Mouse (Mus musculus) lung, embryonic 15.5 days (tissue): ENCODE measurements around the gene Cd164. TPM values are rescaled to one million over a fixed set of nuclear protein-coding genes. Genes with fewer than 3 reads are reported as not detected.

Experiments used
- ATAC-seq: fragments of 200-750 bp; cut with Nextera tagmentation; 2 replicates; pipeline ENCODE4 v1.8.0; 2017; ENCODE audit warnings: moderate number of reproducible peaks, borderline replicate concordance; ENCODE audit not compliant: low FRiP score, low TSS enrichment; ENCODE audit errors: extremely low read depth
- H3K27ac ChIP-seq: fragments of 300-500 bp; sonication (generic); 2 replicates; pipeline ENCODE4 v1.5.1; 2015; ENCODE audit warnings: moderate library complexity, mild to moderate bottlenecking, inconsistent platforms
- H3K27me3 ChIP-seq: fragments of 300-500 bp; sonication (generic); 2 replicates; pipeline ENCODE4 v1.6.1; 2015; ENCODE audit warnings: inconsistent platforms
- H3K36me3 ChIP-seq: fragments of 300-500 bp; sonication (generic); 2 replicates; pipeline ENCODE4 v1.6.1; 2015; ENCODE audit warnings: inconsistent platforms
- H3K4me1 ChIP-seq: fragments of 300-500 bp; sonication (generic); 2 replicates; pipeline ENCODE4 v1.6.1; 2015; ENCODE audit warnings: inconsistent platforms
- H3K4me2 ChIP-seq: fragments of 300-500 bp; sonication (generic); 2 replicates; pipeline ENCODE4 v1.6.1; 2015; ENCODE audit warnings: inconsistent platforms, mild to moderate bottlenecking, moderate library complexity
- H3K4me3 ChIP-seq: fragments of 300-500 bp; sonication (generic); 2 replicates; pipeline ENCODE4 v1.5.1; 2015; ENCODE audit warnings: mild to moderate bottlenecking, inconsistent platforms
- H3K9ac ChIP-seq: fragments of 300-500 bp; sonication (generic); 2 replicates; pipeline ENCODE4 v1.6.1; 2015; ENCODE audit warnings: inconsistent platforms
- H3K9me3 ChIP-seq: fragments of 300-500 bp; sonication (generic); 2 replicates; pipeline ENCODE4 v1.6.1; 2016; ENCODE audit warnings: inconsistent platforms
- WGBS: fragments of 180-500 bp; shearing (Covaris S2); methylation state at CpG from one replicate; pipeline ENCODE4 v1.1.7; 2015; 5-methylcytosine and 5-hydroxymethylcytosine counted together
- polyA plus RNA-seq: library from polyadenylated mRNA; unstranded; fragments of >200 nt; fragmentation: Nextera tagmentation; extraction: Ambion mirVana; gene quantifications from 2 replicates; pipeline ENCODE4 v1.2.1, GENCODE M21; 2015

The Cd164 gene
- polyA plus RNA-seq, 1 experiment from 2014 or later: 176 TPM

DNA sequence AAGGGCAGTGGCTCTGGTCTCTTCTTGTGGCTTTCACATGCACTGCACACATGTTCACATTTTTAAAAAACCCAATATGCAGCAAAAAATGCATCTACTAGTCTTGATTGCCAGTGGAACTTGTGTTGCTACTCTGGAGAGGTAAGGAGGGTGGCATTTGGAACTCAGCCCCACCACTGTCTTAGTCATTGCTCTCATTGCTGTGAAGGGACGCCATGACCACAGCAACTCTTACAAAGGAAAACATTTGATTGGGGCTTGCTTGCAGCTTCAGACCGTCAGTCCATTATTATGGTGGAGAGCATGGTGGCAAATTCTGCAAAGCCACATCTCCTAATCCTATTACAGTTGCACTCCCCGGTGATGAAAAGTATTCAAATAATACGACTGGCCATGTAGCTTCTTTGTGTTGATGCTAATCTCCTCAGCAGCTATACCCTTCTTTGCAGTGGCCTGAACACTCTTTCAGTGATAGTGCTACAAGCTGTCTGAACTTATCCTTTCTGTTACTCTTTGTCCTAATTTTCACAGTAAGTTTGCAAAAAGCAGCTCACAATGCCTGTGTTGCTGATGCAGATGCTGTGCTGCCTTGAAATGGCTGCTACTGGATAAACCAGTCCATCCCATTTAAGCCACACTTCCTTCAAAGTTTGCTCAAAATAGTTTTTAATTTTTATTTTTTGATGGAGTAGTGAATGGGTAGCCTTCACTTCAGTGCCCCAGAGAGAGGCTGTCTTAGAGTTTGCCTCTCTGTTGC, 18.2 kb downstream of the Cd164 start:
- peaks cover 45% of the 10 kb centered on the region for H3K36me3 ChIP-seq
- H3K9ac ChIP-seq: no peak overlapping the region
- H3K4me3 ChIP-seq: no peak overlapping the region
- no peaks in the 10 kb centered on the region for H3K4me1 ChIP-seq
- H3K4me2 ChIP-seq: no peak overlapping the region
- no peaks in the 10 kb centered on the region for H3K27me3 ChIP-seq
- no peak for ATAC-seq
- H3K9me3 ChIP-seq: no peaks in the 10 kb centered on the region
- 94% methylated on average over 4 of the region's 4 CpGs for WGBS
- H3K27ac ChIP-seq: no peak overlapping the region

DNA sequence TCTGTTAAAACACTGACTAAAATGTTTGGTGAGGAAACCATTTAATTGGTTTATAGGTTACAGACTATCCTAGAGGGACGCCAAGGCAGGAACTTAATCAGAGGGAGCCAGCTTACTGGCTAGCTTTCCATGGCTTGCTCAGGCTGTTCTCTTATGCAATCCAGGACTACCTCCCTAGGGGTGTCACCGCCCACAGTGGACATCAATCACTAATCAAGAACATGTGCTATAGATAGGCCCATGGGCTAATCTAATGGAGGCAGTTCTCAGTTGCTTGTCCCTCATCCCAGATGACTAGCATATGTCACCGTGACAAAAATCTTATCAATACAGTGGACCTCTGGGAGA, 18.7 kb downstream of the Cd164 start:
- no peak for ATAC-seq
- Histone ChIP-seq H3K36me3 (peaks cover 41% of the 10 kb centered on the region), H3K9me3 (no peaks in the 10 kb centered on the region), H3K4me1 (no peaks in the 10 kb centered on the region), H3K27ac (no peak overlapping the region), H3K4me2 (no peak overlapping the region), H3K4me3 (no peak overlapping the region), H3K27me3 (no peaks in the 10 kb centered on the region), H3K9ac (no peak overlapping the region)
- WGBS: 89% methylated on average over 3 of the region's 3 CpGs

DNA sequence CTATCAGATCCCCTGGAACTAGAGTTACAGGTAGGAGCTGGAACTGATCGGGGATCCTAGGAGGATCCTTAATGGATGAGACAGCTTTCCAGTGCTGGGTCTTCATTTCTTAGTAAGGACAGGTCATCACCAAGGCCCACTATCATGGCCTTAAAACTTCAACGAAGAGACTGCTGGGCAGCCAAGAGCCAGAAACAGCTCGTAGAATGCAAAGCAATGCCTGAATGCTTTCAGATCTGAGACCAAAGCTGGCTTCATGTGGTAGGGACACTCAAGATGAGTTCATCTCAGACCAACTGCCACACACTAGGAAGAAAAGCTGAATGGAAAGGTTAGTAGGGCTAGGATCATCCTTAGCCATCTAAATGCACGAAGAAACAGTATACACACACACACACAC, 19.8 kb downstream of the Cd164 start:
- H3K4me1 ChIP-seq: no peaks in the 10 kb centered on the region
- H3K9ac ChIP-seq: no peak overlapping the region
- no peak overlapping the region for H3K4me2 ChIP-seq
- WGBS: 91% methylated on average over 4 of the region's 4 CpGs
- H3K4me3 ChIP-seq: no peak overlapping the region
- H3K36me3 ChIP-seq: peaks cover 31% of the 10 kb centered on the region
- H3K27ac ChIP-seq: no peak overlapping the region
- H3K27me3 ChIP-seq: no peaks in the 10 kb centered on the region
- H3K9me3 ChIP-seq: no peaks in the 10 kb centered on the region
- no peak for ATAC-seq

DNA sequence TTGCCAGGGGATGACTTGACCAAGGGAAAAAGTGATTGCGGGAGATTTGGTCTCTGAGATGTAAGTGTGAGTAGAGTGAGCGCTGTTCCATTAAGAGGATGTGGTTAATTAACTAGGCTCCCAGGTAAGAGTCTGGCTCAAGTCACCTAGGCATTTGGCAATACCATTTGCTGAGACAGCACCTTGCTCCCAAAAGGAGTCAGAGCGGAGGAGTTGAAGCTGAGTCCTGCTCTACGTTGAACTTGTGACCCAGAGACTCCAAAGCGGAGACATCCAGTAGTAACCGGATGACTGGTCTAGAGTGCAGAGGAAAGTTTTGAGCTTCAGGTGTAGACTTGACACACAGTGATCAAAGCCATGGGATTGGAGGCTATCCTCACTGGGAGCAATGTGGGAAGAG, 22.8 kb downstream of the Cd164 start:
- H3K36me3 ChIP-seq: peaks cover 5% of the 10 kb centered on the region
- no peak overlapping the region for H3K9ac ChIP-seq
- H3K4me3 ChIP-seq: no peak overlapping the region
- H3K27me3 ChIP-seq: no peaks in the 10 kb centered on the region
- H3K4me2 ChIP-seq: no peak overlapping the region
- no peak overlapping the region for H3K27ac ChIP-seq
- WGBS: 95% methylated on average over 6 of the region's 6 CpGs
- peaks cover 13% of the 10 kb centered on the region for H3K4me1 ChIP-seq
- H3K9me3 ChIP-seq: no peaks in the 10 kb centered on the region
- ATAC-seq: no peak

DNA sequence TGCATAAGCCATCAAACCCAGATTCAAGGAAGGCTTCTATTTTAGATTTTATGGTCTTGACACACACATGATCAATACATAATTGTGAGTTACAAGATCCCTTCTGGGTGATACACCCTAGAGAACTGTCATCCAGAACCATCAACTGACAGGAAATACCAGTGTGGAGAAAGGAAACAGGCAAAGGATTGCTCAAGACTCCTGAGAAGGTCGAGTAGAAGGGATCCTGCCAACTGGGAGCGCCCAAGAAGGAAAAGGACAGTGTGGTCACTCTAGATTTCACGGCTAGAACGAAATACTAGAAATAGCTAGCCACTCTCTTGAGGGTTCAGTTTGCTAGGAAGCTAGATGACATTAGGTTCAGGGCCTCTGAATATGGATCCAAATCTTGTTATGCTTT, 24.2 kb downstream of the Cd164 start:
- Histone ChIP-seq H3K4me1 (peaks cover 13% of the 10 kb centered on the region), H3K27ac (no peak overlapping the region), H3K27me3 (no peaks in the 10 kb centered on the region), H3K36me3 (no peaks in the 10 kb centered on the region), H3K4me2 (no peak overlapping the region), H3K4me3 (no peak overlapping the region), H3K9ac (no peak overlapping the region), H3K9me3 (no peaks in the 10 kb centered on the region)
- ATAC-seq: no peak
- 74% methylated on average over 4 of the region's 4 CpGs for WGBS

DNA sequence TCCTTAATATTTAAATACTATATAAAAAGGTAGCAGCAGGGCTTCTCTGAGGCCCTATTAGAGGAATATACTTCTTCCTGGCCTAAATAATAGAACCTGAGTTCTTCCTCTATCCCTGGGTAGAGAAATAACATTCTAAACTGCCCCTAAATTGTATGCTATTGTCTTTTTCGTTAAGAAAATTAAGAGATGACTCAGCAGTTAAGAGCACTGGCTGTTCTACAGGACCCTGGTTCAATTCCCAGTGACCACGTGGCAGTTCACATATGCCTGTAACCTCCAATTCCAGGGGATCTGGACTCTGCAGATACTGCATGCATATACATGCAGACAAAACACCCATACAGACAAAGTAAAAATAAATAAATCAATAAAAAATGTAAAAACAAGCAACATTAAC, 24.6 kb downstream of the Cd164 start:
- WGBS: 62% methylated on average over 2 of the region's 2 CpGs
- no peak for ATAC-seq
- H3K27ac ChIP-seq: no peak overlapping the region
- no peaks in the 10 kb centered on the region for H3K36me3 ChIP-seq
- H3K4me2 ChIP-seq: no peak overlapping the region
- H3K4me3 ChIP-seq: no peak overlapping the region
- H3K27me3 ChIP-seq: no peaks in the 10 kb centered on the region
- H3K9me3 ChIP-seq: no peaks in the 10 kb centered on the region
- H3K4me1 ChIP-seq: peaks cover 13% of the 10 kb centered on the region
- H3K9ac ChIP-seq: no peak overlapping the region

DNA sequence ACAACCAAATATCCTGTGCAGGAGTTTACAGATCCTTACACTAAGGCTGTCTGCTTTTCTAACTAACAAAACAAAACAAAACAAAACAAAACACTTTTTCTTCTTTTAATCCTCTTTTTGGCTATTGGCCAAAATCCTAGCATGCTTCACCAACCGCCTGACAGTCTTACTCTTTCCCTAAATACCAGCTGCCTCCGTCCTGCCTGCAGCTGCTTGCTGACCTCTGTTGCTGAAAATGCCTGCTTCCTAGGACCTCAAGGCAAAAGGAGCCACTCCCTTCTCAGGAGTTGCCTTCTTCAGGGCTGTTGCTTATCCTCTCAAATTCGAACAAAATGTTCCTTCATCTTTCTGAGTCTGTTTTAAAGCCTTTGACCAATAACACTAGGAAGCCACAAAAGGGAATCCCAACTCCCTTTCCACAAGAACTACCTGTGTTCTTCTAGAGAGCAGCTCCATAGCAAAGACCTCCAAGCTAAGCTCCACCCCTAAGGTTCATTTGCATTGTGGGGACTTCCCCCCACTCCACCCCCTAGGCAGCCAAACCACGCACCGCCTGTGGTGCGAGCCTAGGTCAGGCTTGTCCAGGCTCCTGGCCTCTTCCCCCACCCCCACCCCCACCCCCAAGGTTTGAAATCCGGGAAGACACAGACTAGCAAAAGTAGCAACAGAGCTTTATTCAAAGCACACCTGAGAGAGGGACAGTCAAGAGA, 25.4 kb downstream of the Cd164 start:
- no peaks in the 10 kb centered on the region for H3K27me3 ChIP-seq
- WGBS: 11% methylated on average over 7 of the region's 7 CpGs
- H3K27ac ChIP-seq: no peak overlapping the region
- ATAC-seq: 0 out of 2 replicates have a peak, but pooled peaks have one; percentile 39
- no peak overlapping the region for H3K4me3 ChIP-seq
- H3K4me1 ChIP-seq: peaks cover 13% of the 10 kb centered on the region
- H3K9ac ChIP-seq: no peak overlapping the region
- peaks cover 5% of the 10 kb centered on the region; the same call in 1 of the 2 replicates for H3K9me3 ChIP-seq
- H3K36me3 ChIP-seq: no peaks in the 10 kb centered on the region
- no peak overlapping the region for H3K4me2 ChIP-seq

DNA sequence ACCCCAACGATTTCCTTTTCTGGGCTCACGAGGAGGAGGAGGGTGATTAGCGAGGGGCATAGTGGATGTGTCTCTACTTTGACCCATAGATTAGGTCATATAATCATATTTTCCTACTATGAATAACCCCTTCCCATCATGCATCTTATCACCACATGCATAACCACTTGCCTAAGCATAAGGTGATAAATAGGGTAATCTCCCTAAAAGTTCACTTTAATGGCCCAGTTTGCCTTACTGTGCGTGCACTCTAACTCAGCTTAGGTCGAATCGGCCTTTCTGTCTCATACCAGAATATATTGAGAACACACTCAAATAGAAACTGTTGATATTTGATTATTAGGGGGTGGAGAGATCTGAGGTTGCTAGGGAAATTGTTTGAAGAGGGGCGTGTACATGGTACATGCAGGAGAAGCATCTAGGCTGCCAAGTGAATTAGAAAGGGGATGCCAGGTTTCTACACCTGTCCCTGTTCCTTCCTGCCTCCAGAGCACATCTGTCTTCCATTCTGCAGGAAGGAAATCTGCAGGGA, 26.1 kb downstream of the Cd164 start:
- Histone ChIP-seq H3K9ac (no peak overlapping the region), H3K9me3 (peaks cover 5% of the 10 kb centered on the region; the same call in 1 of the 2 replicates), H3K36me3 (no peaks in the 10 kb centered on the region), H3K27ac (no peak overlapping the region), H3K4me1 (peaks cover 13% of the 10 kb centered on the region), H3K27me3 (no peaks in the 10 kb centered on the region), H3K4me3 (no peak overlapping the region), H3K4me2 (no peak overlapping the region)
- 44% methylated on average over 7 of the region's 7 CpGs for WGBS
- ATAC-seq: 0 out of 2 replicates have a peak, but pooled peaks have one; percentile 8

DNA sequence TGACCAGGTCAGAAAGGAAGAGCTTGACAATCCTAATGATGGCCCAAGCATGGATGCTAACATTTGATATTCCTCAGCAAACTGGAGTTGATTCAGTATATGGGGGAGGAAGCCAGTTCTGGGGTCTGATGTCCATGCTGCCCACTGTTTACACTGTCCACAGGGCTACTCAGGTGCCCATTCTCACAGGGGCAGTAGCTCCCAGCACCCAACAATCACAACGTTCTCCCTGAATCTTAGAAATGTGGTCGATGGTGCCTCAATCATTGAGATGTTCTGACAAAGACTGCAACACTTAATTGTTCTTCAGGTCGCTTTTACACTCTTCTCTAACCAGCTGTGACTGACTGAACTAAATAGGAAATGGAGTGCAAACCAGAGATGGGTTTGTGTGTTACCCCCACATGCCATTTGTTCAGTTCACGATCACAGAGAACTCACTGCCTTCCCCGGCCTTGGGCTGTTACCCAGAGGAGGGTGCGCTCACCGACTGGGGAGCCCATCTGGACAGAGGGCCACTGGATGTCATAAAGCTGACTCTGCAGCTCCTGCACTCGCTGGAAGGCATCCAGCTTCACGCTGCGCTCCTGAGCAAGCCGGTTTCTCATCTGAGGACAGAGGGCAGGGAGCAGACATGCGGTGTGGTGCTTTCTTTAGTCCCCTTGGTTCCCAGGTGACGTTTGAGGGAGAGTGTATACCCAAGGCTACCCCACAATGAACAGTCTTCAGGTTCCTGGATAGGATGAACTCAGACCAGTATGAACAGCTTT, 27.4 kb downstream of the Cd164 start:
- ATAC-seq: no peak
- H3K27me3 ChIP-seq: no peaks in the 10 kb centered on the region
- no peak overlapping the region for H3K4me2 ChIP-seq
- H3K9ac ChIP-seq: no peak overlapping the region
- H3K4me1 ChIP-seq: peaks cover 19% of the 10 kb centered on the region
- WGBS: 55% methylated on average over 13 of the region's 13 CpGs
- peaks cover 5% of the 10 kb centered on the region; the same call in 1 of the 2 replicates for H3K9me3 ChIP-seq
- H3K36me3 ChIP-seq: no peaks in the 10 kb centered on the region
- no peak overlapping the region for H3K4me3 ChIP-seq
- H3K27ac ChIP-seq: no peak overlapping the region

DNA sequence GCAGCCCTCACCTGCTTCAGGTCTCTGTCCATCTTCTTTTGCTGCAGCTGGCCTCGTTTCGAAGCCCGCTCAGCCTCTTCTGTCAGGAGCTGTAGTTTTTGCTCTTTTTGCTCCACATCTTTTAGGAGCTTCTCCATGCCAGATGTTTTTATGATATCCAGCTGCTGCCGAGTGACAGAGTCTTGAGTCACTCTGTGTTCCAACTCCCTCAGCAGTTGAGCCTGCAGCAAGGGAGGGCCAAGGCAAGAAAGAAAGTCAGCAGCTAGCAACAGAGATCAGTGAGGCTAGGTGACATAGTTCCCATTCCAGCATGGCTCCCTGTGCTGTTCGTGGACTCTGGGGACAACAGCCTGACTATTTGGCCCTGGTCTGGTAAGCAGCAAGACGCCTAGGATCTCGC, 31.5 kb downstream of the Cd164 start:
- peaks cover 5% of the 10 kb centered on the region; the same call in 1 of the 2 replicates for H3K9me3 ChIP-seq
- no peak overlapping the region for H3K27ac ChIP-seq
- H3K36me3 ChIP-seq: no peaks in the 10 kb centered on the region
- 72% methylated on average over 7 of the region's 7 CpGs for WGBS
- peaks cover 27% of the 10 kb centered on the region for H3K4me1 ChIP-seq
- no peak overlapping the region for H3K4me2 ChIP-seq
- no peaks in the 10 kb centered on the region for H3K27me3 ChIP-seq
- peak; percentile 10; the same call in 1 of the 2 replicates for ATAC-seq
- H3K4me3 ChIP-seq: no peak overlapping the region
- H3K9ac ChIP-seq: no peak overlapping the region

DNA sequence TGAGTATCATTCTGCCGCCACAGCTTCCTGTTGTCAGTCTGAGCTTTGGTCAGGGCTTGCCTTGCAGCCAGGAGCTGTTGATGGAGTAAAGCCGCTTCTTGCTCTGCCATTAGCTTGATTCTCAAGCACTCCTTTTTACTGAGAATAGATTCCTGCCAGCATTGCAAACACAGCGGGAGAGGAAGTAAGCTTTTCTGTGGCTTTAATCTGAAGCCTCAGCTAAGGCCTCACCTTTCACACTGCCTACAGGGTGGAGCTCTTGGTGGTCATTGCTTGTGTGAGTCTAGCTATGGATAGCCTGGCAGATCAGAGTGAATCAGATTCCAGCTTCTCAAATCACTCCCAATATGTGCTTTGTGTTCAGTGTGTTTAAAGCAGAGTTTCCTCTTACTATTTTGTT, 33.1 kb downstream of the Cd164 start:
- Histone ChIP-seq H3K27me3 (no peaks in the 10 kb centered on the region), H3K4me3 (no peak overlapping the region), H3K4me1 (peaks cover 27% of the 10 kb centered on the region), H3K4me2 (no peak overlapping the region), H3K9ac (no peak overlapping the region), H3K27ac (0 out of 2 replicates have a peak overlapping the region, but pooled peaks have one; percentile 33), H3K36me3 (no peaks in the 10 kb centered on the region), H3K9me3 (peaks cover 5% of the 10 kb centered on the region; the same call in 1 of the 2 replicates)
- 40% methylated on average over 3 of the region's 3 CpGs for WGBS
- no peak for ATAC-seq
